Mouse (Mus musculus): ENCODE results near the gene Ccdc106.

- no peak for TF ChIP-seq POLR2A (IDR thresholded peaks at IDR 0.05; ENCODE audit: borderline replicate concordance, insufficient read depth, low read length)
- no peak for TF ChIP-seq CTCF (IDR thresholded peaks at IDR 0.05; ENCODE audit: borderline replicate concordance, insufficient read depth, low read depth, low read length)
Observed at GRCm38 (mm10) chr7:5059421-5059820, 39.1 kb downstream of the Ccdc106 start.

Data from cerebellum, adult 2 months (tissue).